Mouse (Mus musculus): Measurements from ENCODE around the gene Arfip1.

DNA sequence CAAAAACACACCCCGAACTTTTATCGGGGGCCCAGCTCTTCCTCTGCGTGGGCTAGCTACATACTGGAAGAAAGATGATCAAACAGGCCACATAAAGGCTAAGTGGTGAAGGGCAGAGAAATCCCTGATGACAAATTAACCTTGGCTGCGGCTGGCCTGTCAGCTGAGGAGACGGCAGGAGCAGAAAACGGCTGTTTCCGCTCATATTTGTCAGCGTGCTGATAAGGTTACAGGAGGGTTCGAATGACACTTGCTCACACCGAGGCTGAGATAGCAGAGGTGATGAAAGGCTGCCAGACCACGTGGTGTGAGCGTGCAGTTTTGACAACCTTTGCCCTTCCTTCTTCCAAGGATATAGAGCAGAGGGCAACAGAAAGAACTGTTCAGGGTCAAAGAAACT is 121.5 kb downstream of the Arfip1 start:
- TF ChIP-seq POLR2A (IDR thresholded peaks at IDR 0.05; ENCODE audit: insufficient read depth, low read depth, low read length), result no peak
- no peak for TF ChIP-seq CTCF (IDR thresholded peaks at IDR 0.05; ENCODE audit: insufficient read depth, low read depth, low read length)
